Mouse (Mus musculus) ES-E14 (cell line): ENCODE measurements around the gene Fam72a.
A peak's percentile ranks its signal among the peaks of the same experiment; 100 is the strongest.

Experiments used
- CHD2 ChIP-seq: IDR thresholded peaks from 2 replicates; pipeline ENCODE4 v1.6.1; 2014; ENCODE audit warnings: mild to moderate bottlenecking, low read depth, low read length, inconsistent platforms
- HCFC1 ChIP-seq: IDR thresholded peaks from 2 replicates; pipeline ENCODE4 v1.6.1; 2012; ENCODE audit warnings: low read length, inconsistent platforms, borderline replicate concordance; ENCODE audit not compliant: insufficient read depth
- MAFK ChIP-seq: IDR thresholded peaks from 2 replicates; pipeline ENCODE4 v1.6.1; 2014; ENCODE audit warnings: mild to moderate bottlenecking, low read depth, low read length, inconsistent platforms; ENCODE audit not compliant: insufficient read depth
- ZNF384 ChIP-seq: IDR thresholded peaks from 2 replicates; pipeline ENCODE4 v1.6.1; 2012; ENCODE audit warnings: low read depth, low read length, inconsistent platforms

GRCm38 (mm10) chr1:131514197-131514596, 13.5 kb upstream of the Fam72a start:
- TF ChIP-seq MAFK (no peak), ZNF384 (peak; percentile 84), CHD2 (no peak), HCFC1 (no peak)
